Mouse (Mus musculus): ENCODE measurements around the gene Shkbp1. TPM values are rescaled to one million over a fixed set of nuclear protein-coding genes. Genes with fewer than 3 reads are reported as not detected.

Gene Shkbp1
- polyA plus RNA-seq, 1 experiment from 2014 or later = 46.6 TPM

GRCm38 (mm10) chr7:27342595-27342994, 13.2 kb downstream of the Shkbp1 start:
- peaks cover 17% of the 10 kb centered on the region for H3K4me1 ChIP-seq (replicated peaks)
- ATAC-seq (ENCODE audit: low FRiP score, low read depth) = no peak
- H3K36me3 ChIP-seq = peaks cover 33% of the 10 kb centered on the region
- H3K27ac ChIP-seq (replicated peaks) = no peak overlapping the region
- WGBS = 30% methylated on average over 4 of the region's 4 CpGs
- no peak overlapping the region for H3K9ac ChIP-seq
- H3K27me3 ChIP-seq = peaks cover 10% of the 10 kb centered on the region
- H3K9me3 ChIP-seq = no peaks in the 10 kb centered on the region
- H3K4me2 ChIP-seq = no peak overlapping the region
- H3K4me3 ChIP-seq = no peak overlapping the region

- 30% methylated on average over 7 of the region's 7 CpGs for WGBS
- peaks cover 38% of the 10 kb centered on the region for H3K27me3 ChIP-seq
Measured at GRCm38 (mm10) chr7:27339519-27339918, 16.3 kb downstream of the Shkbp1 start.

DNA sequence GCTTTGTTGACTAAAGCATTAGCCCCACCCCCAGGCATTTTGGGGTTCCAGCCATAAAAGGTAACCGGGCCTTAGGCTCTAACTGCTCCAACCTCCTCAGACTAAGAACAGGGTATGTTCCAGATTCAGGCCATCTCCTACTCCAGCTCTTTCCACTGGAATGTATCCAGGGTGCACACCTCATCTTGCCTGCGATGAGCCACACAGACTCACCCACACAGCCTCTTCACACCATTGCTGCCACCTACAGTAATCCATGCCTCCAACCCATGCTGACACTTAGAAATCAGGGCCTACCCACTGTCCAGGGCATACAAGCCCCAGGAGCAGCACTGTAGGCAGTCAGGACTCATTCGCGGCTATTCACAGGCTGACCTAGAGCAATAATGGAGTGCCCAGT, 16.7 kb downstream of the Shkbp1 start:
- Histone ChIP-seq H3K4me1 (replicated peaks) (peaks cover 41% of the 10 kb centered on the region), H3K27ac (replicated peaks) (peak overlapping the region; percentile 57), H3K4me3 (peak overlapping the region; percentile 31), H3K4me2 (peak overlapping the region; percentile 55), H3K9ac (peak overlapping the region; percentile 18; the same call in 1 of the 2 replicates), H3K36me3 (peaks cover 16% of the 10 kb centered on the region), H3K27me3 (peaks cover 42% of the 10 kb centered on the region), H3K9me3 (no peaks in the 10 kb centered on the region)
- peak; percentile 2; the same call in 1 of the 2 replicates for ATAC-seq (ENCODE audit: low FRiP score, low read depth)
- 56% methylated on average over 4 of the region's 4 CpGs for WGBS

More at GRCm38 (mm10) chr7:27339519-27339918, 16.3 kb downstream of the Shkbp1 start:
- H3K36me3 ChIP-seq = peaks cover 19% of the 10 kb centered on the region
- peak; percentile 31 for ATAC-seq (ENCODE audit: low FRiP score, low read depth)
- peaks cover 36% of the 10 kb centered on the region for H3K4me1 ChIP-seq (replicated peaks)
- peak overlapping the region; percentile 31 for H3K4me3 ChIP-seq
- H3K27ac ChIP-seq (replicated peaks) = peak overlapping the region; percentile 57
- peak overlapping the region; percentile 18; the same call in 1 of the 2 replicates for H3K9ac ChIP-seq
- H3K9me3 ChIP-seq = no peaks in the 10 kb centered on the region
- H3K4me2 ChIP-seq = peak overlapping the region; percentile 55

DNA sequence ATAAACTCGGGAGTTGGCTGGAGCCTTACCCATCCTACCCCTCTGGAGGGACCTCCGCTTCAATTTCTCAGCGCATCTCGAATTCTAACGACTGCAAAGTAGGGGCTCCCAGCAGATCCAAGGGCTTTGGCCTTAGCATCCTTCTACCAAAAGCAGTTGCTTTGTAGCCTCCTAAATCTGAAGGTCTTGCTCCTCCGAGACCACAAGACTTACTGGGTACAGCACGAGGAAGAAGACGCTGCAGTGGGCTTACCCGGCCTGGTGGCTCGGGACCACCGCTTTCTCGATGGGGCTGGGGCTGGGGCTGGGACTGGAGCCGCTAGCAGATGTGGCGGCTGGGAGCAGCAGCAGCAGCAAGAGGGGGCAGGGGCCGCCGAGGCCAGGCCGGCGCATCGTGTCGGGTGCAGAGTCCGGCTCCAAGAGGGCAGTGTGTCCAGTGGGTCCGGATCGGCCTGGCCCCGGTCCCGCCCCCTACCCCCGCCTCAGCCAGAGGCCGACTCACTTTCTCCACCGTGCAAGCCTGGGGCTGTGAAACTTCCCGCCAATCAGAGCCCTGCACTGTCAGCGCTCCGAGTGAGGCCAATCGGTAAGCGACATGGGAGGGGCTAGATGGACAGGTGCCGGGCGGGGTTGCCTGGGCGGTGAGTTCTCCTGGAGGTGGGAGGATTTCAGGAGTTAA, 18.5 kb downstream of the Shkbp1 start, which contains the start of gene Ltbp4:
TSS of gene Ltbp4 (minus strand) at position 518 of the 679 bp plus-strand sequence.
- no peak within 1 kb of the TSS for H3K27ac ChIP-seq (replicated peaks)
- peaks cover 59% of the 10 kb centered on the region for H3K4me1 ChIP-seq (replicated peaks)
- H3K4me2 ChIP-seq = peak within 1 kb of the TSS; percentile 52
- H3K27me3 ChIP-seq = peaks cover 60% of the 10 kb centered on the region
- 1% methylated on average over 36 of the region's 36 CpGs for WGBS
- H3K9me3 ChIP-seq = no peaks in the 10 kb centered on the region
- peak within 1 kb of the TSS; percentile 30 for H3K4me3 ChIP-seq
- ATAC-seq (ENCODE audit: low FRiP score, low read depth) = no peak
- peaks cover 14% of the 10 kb centered on the region for H3K36me3 ChIP-seq
- peak within 1 kb of the TSS; percentile 25 for H3K9ac ChIP-seq

DNA sequence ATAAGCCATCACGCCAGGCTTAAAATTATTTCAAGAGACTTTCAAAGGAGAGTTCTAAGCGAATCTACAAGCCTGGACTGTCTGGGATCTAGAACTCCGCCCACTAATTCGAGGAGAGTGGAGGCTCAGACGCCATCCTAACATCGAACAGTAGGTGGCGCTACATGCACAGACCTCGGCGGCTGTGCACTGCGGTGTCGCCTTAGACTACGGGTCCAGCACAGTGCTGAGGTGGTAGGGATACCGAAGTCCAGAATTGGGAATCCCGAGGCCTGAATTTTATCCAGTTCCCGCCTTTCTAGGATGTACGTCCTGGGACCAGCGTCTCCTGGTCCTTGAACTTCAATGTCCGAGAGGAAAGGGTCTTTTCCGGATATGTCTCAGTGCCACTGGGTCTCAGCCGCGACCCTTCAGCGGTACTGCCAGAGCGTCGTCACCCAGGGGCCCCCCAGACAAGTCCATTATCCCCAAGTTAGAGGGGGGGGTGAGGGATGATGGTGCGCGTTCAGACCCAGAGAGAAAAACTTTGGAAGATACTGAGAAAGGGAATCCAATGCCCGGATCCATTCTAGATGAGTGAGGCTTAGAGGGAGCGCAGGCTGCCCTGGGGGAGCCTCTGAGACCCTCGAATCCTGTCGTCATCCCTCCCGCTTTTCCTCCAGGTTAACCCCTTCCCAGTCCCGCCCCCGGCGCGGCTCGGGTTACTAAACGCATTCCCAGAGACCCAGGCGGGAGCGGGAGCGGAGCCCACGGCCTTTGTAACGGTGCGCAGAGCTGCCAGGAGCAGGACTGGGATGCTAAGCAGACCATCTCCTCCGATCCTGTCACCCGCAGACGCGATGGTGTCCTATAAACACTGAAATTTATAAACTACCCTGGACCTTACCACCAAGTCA, 19.6 kb downstream of the Shkbp1 start:
- under 1% methylated on average over 47 of the region's 47 CpGs for WGBS
- H3K9ac ChIP-seq = peak overlapping the region; percentile 25

GRCm38 (mm10) chr7:27335011-27335720, 20.7 kb downstream of the Shkbp1 start:
- 0 out of 2 replicates have a peak, but pooled peaks have one; percentile 5 for ATAC-seq (ENCODE audit: low FRiP score, low read depth)
- no peak overlapping the region for H3K4me3 ChIP-seq
- H3K9ac ChIP-seq = no peak overlapping the region
- no peaks in the 10 kb centered on the region for H3K9me3 ChIP-seq
- no peak overlapping the region for H3K4me2 ChIP-seq
- 62% methylated on average over 15 of the region's 15 CpGs for WGBS
- no peaks in the 10 kb centered on the region for H3K36me3 ChIP-seq
- H3K4me1 ChIP-seq (replicated peaks) = peaks cover 80% of the 10 kb centered on the region
- H3K27ac ChIP-seq (replicated peaks) = no peak overlapping the region
- H3K27me3 ChIP-seq = peaks cover 82% of the 10 kb centered on the region

More for the DNA sequence above, 19.6 kb downstream of the Shkbp1 start:
- Histone ChIP-seq H3K36me3 (0 out of 2 replicates have a peak, but pooled peaks cover 2% of the 10 kb centered on the region), H3K4me3 (peak overlapping the region; percentile 30), H3K9me3 (no peaks in the 10 kb centered on the region), H3K27me3 (peaks cover 71% of the 10 kb centered on the region), H3K27ac (replicated peaks) (no peak overlapping the region), H3K4me2 (peak overlapping the region; percentile 52), H3K4me1 (replicated peaks) (peaks cover 70% of the 10 kb centered on the region)
- peak; percentile 85 for ATAC-seq (ENCODE audit: low FRiP score, low read depth)

DNA sequence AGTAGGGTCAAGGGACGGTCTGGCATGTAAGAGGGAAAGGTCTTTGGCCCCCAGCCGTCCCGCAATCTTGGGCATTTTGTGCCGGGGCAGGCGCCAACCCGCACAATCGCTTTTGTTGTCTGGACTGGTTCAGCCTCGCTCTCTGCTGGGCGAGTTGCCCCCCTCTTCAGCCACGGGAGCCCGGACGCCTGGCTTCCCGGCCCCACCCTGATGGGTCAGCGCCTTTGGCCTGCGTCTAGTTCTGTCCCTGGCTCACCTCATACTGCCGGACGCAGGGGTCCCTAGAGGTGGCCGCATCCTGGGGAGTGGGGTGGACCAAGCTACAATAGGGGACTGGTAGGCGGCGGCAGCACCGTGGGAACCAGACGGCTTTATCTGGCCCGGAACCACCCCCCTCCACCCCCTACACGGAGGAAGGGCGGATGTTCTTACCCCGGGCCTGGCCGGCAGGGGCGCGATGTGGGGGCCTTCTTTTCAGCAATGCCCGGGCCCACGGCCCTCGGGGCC, 21.4 kb downstream of the Shkbp1 start:
- H3K4me2 ChIP-seq = peak overlapping the region; percentile 94; the same call in 1 of the 2 replicates
- no peaks in the 10 kb centered on the region for H3K9me3 ChIP-seq
- peak overlapping the region; percentile 12 for H3K4me3 ChIP-seq
- no peaks in the 10 kb centered on the region for H3K36me3 ChIP-seq
- no peak overlapping the region for H3K9ac ChIP-seq
- H3K27me3 ChIP-seq = peaks cover 89% of the 10 kb centered on the region
- H3K27ac ChIP-seq (replicated peaks) = no peak overlapping the region
- no peak for ATAC-seq (ENCODE audit: low FRiP score, low read depth)
- 3% methylated on average over 32 of the region's 32 CpGs for WGBS
- peaks cover 81% of the 10 kb centered on the region for H3K4me1 ChIP-seq (replicated peaks)

DNA sequence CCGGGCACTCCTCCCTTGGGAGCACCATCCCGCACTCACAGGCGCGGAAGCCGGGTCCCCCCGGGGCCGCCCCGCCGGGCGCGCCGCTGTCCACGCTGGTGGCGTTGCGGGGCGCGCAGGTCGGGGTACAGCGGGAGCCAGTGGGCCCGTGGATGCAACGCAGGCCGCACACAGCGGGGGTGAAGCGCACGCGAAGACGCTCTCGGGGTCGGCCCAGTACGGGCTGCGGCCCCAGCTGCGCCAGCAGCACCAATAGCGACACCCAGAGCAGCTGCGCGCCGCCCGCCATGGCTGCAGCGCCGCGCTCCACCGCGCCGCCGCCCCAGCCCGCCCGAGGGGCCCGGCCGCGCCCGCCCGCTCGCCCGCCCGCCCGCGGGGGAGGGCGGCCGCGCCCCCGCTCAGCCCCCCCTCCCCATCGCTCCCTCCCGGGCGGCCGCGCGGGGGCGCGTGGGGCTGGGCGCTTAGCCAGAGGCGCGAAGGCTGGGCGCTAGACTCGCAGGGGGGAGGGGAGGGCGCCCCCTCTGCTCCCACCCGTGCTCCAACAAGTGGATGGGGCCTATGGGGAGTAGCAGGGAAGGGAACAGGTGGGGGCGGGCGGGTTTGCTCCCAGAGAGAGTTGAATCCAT, 22.4 kb downstream of the Shkbp1 start:
- H3K4me1 ChIP-seq (replicated peaks) = peaks cover 75% of the 10 kb centered on the region
- no peak overlapping the region for H3K27ac ChIP-seq (replicated peaks)
- 0% methylated on average over 42 of the region's 77 CpGs for WGBS
- H3K4me2 ChIP-seq = peak overlapping the region; percentile 94
- H3K9me3 ChIP-seq = no peaks in the 10 kb centered on the region
- peak overlapping the region; percentile 47 for H3K4me3 ChIP-seq
- peaks cover 97% of the 10 kb centered on the region for H3K27me3 ChIP-seq
- H3K36me3 ChIP-seq = no peaks in the 10 kb centered on the region
- ATAC-seq (ENCODE audit: low FRiP score, low read depth) = no peak
- H3K9ac ChIP-seq = peak overlapping the region; percentile 50

GRCm38 (mm10) chr7:27332353-27333199, 23.2 kb downstream of the Shkbp1 start:
- Histone ChIP-seq H3K27me3 (peaks cover 97% of the 10 kb centered on the region), H3K9ac (peak overlapping the region; percentile 50; the same call in 1 of the 2 replicates), H3K4me1 (replicated peaks) (peaks cover 73% of the 10 kb centered on the region), H3K4me2 (peak overlapping the region; percentile 94), H3K27ac (replicated peaks) (no peak overlapping the region), H3K9me3 (no peaks in the 10 kb centered on the region), H3K36me3 (no peaks in the 10 kb centered on the region), H3K4me3 (peak overlapping the region; percentile 47)
- WGBS = under 1% methylated on average over 34 of the region's 39 CpGs
- ATAC-seq (ENCODE audit: low FRiP score, low read depth) = no peak

GRCm38 (mm10) chr7:27331854-27332253, 24.0 kb downstream of the Shkbp1 start:
- 8% methylated on average over 8 of the region's 8 CpGs for WGBS
- H3K4me1 ChIP-seq (replicated peaks) = peaks cover 66% of the 10 kb centered on the region

More at GRCm38 (mm10) chr7:27331854-27332253, 24.0 kb downstream of the Shkbp1 start:
- Histone ChIP-seq H3K27ac (replicated peaks) (no peak overlapping the region), H3K9me3 (no peaks in the 10 kb centered on the region), H3K4me2 (peak overlapping the region; percentile 94), H3K9ac (no peak overlapping the region), H3K27me3 (peaks cover 98% of the 10 kb centered on the region), H3K36me3 (no peaks in the 10 kb centered on the region), H3K4me3 (peak overlapping the region; percentile 47; the same call in 1 of the 2 replicates)
- ATAC-seq (ENCODE audit: low FRiP score, low read depth) = no peak
